Mouse (Mus musculus) neural tube, embryonic 11.5 days (tissue): ENCODE measurements at regions not wholly inside any gene's neighbourhood (a gene's known extent, or its start where the extent isn't known, plus 50 kb on each side); places are given as distances from the start of the nearest gene placed in this dataset.

Experiments used
- ATAC-seq: fragments of 200-750 bp; cut with Nextera tagmentation; 2 replicates; pipeline ENCODE4 v1.8.0; 2017; ENCODE audit warnings: moderate number of reproducible peaks, mild to moderate bottlenecking, moderate TSS enrichment, moderate library complexity; ENCODE audit not compliant: insufficient read depth, low FRiP score, low TSS enrichment
- DNase-seq: peaks from one replicate; pipeline ENCODE4 v3.0.0-alpha.2; 2015; ENCODE audit warnings: low spot score
- H3K27ac ChIP-seq: fragments of 300-500 bp; sonication (generic); 2 replicates; pipeline ENCODE4 v1.5.1; 2014; ENCODE audit warnings: low read depth, mild to moderate bottlenecking, low read length
- H3K27me3 ChIP-seq: fragments of 300-500 bp; sonication (generic); 2 replicates; pipeline ENCODE4 v1.6.1; 2014; ENCODE audit warnings: mild to moderate bottlenecking, low read length, mixed read lengths; ENCODE audit not compliant: control insufficient read depth, insufficient read depth
- H3K36me3 ChIP-seq: fragments of 300-500 bp; sonication (generic); 2 replicates; pipeline ENCODE4 v1.6.1; 2014; ENCODE audit warnings: mild to moderate bottlenecking, low read length, moderate library complexity, mixed read lengths; ENCODE audit not compliant: control insufficient read depth, insufficient read depth
- H3K4me1 ChIP-seq: fragments of 300-500 bp; sonication (generic); 2 replicates; pipeline ENCODE4 v1.6.1; 2014; ENCODE audit warnings: low read length, mixed read lengths; ENCODE audit not compliant: control insufficient read depth, insufficient read depth
- H3K4me2 ChIP-seq: fragments of 300-500 bp; sonication (generic); 2 replicates; pipeline ENCODE4 v1.6.1; 2014; ENCODE audit warnings: low read depth, mild to moderate bottlenecking, moderate library complexity
- H3K4me3 ChIP-seq: fragments of 300-500 bp; sonication (generic); 2 replicates; pipeline ENCODE4 v1.5.1; 2014; ENCODE audit warnings: low read depth, low read length
- H3K9ac ChIP-seq: fragments of 300-500 bp; sonication (generic); 2 replicates; pipeline ENCODE4 v1.6.1; 2014; ENCODE audit warnings: mild to moderate bottlenecking, low read length
- H3K9me3 ChIP-seq: fragments of 300-500 bp; sonication (generic); 2 replicates; pipeline ENCODE4 v1.6.1; 2016; ENCODE audit warnings: low read length; ENCODE audit not compliant: control insufficient read depth
- WGBS: fragments of 180-500 bp; shearing (Covaris S2); extraction: QIAGEN DNeasy Blood & Tissue Kit; methylation state at CpG from one replicate; pipeline ENCODE4 v1.1.7; 2014; 5-methylcytosine and 5-hydroxymethylcytosine counted together

DNA sequence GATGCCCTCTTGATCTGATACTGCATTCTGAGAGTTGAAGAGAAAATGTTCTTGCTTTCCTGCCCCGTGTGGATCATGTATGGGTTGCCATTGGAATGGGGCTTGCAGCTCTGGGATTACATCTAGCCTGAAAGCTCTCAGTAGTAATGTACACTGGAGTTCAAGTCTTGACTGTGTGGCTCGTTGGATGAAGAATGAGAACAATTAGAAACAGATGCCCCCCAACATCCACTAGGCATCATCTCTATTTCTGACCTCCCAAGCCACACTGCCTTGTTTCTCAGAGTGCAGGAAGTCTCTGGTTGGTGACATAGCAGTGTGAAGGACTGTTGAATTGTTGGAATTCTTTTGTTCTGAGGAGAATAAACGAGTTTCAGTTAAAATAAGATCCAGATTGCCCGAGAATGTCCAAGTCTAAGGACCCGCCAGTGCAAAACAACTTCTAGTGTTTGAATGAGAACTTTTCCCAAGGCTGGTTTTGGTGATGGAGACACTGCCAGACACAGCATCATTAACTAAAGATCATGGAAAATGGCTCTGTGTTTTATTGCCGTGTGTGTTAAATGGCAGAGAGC is 272.4 kb downstream of the 1500009L16Rik start:
- Histone ChIP-seq H3K4me1 (no peaks in the 10 kb centered on the region), H3K27me3 (no peaks in the 10 kb centered on the region), H3K27ac (no peak overlapping the region), H3K9me3 (no peaks in the 10 kb centered on the region), H3K9ac (no peak overlapping the region), H3K36me3 (no peaks in the 10 kb centered on the region), H3K4me2 (no peak overlapping the region), H3K4me3 (no peak overlapping the region)
- no peak for DNase-seq
- WGBS = 70% methylated on average over 6 of the region's 6 CpGs
- no peak for ATAC-seq

GRCm38 (mm10) chr10:83995913-83996312 is 273.2 kb downstream of the 1500009L16Rik start:
- Histone ChIP-seq H3K9ac (no peak overlapping the region), H3K27ac (no peak overlapping the region), H3K4me1 (no peaks in the 10 kb centered on the region), H3K4me3 (no peak overlapping the region), H3K9me3 (no peaks in the 10 kb centered on the region), H3K36me3 (no peaks in the 10 kb centered on the region), H3K4me2 (no peak overlapping the region), H3K27me3 (no peaks in the 10 kb centered on the region)
- DNase-seq (no peak), ATAC-seq (no peak)
- WGBS = 71% methylated on average over 4 of the region's 4 CpGs

DNA sequence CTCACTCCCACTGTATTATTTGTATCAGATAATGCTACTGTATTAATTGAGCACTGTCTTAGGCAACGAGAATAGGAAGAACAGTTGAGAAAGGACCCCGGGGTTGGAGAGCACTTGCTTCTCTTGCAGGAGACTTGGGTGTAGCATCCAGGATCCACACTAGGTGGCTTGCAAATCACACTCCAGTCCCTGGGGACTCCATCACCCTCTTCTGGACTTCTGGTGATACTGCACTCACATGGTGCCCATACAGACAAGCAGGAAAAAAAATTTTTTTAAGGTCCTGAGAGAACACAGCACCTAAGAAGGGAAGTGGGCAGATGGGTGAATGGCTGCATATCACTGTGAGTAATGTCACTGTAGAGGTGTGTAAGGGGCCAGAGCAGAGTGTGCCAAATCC is 273.8 kb downstream of the 1500009L16Rik start:
- Histone ChIP-seq H3K27ac (no peak overlapping the region), H3K27me3 (no peaks in the 10 kb centered on the region), H3K9me3 (no peaks in the 10 kb centered on the region), H3K4me2 (no peak overlapping the region), H3K36me3 (no peaks in the 10 kb centered on the region), H3K4me3 (no peak overlapping the region), H3K9ac (no peak overlapping the region), H3K4me1 (no peaks in the 10 kb centered on the region)
- DNase-seq (no peak), ATAC-seq (no peak)
- 94% methylated on average over 2 of the region's 2 CpGs for WGBS

- Histone ChIP-seq H3K36me3 (no peaks in the 10 kb centered on the region), H3K4me2 (no peak overlapping the region), H3K9me3 (no peaks in the 10 kb centered on the region), H3K4me1 (no peaks in the 10 kb centered on the region), H3K27me3 (no peaks in the 10 kb centered on the region), H3K9ac (no peak overlapping the region), H3K4me3 (no peak overlapping the region), H3K27ac (no peak overlapping the region)
- ATAC-seq (no peak), DNase-seq (no peak)
- 73% methylated on average over 7 of the region's 7 CpGs for WGBS
Measured at GRCm38 (mm10) chr10:84000436-84001208, 278.0 kb downstream of the 1500009L16Rik start.

GRCm38 (mm10) chr10:84002744-84003143 is 280.1 kb downstream of the 1500009L16Rik start:
- Histone ChIP-seq H3K4me3 (no peak overlapping the region), H3K4me1 (no peaks in the 10 kb centered on the region), H3K27me3 (no peaks in the 10 kb centered on the region), H3K9me3 (no peaks in the 10 kb centered on the region), H3K9ac (no peak overlapping the region), H3K4me2 (no peak overlapping the region), H3K36me3 (no peaks in the 10 kb centered on the region), H3K27ac (no peak overlapping the region)
- no peak for DNase-seq
- WGBS = 85% methylated on average over 2 of the region's 2 CpGs
- ATAC-seq = no peak

DNA sequence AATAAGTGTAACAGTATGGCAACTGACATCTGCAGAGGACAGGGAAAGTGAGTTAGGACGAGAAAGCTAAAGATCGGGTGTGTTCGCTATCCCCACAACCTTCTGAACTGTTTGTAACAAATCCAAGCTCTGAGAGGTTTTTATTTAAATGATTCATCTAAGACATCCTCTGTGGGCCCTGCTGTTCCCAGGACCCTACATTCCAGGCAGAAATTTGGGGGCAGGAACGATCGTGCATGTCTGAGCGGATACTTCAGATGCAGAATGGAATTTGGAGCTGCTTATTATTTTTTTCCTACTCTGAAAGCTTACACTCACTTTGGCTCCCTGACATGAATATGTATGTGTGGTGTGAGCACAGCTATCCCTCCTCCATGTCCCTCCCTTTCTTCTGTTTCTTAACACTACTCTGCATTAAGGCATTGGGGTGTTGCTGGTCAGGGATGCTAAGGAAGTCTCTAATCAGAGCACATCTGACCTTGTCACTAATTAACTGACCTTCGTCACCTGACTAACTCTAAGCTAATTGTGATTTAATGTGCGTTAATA is 281.0 kb downstream of the 1500009L16Rik start:
- WGBS = 84% methylated on average over 8 of the region's 8 CpGs
- no peaks in the 10 kb centered on the region for H3K4me1 ChIP-seq
- H3K27me3 ChIP-seq = no peaks in the 10 kb centered on the region
- H3K4me2 ChIP-seq = no peak overlapping the region
- H3K9me3 ChIP-seq = no peaks in the 10 kb centered on the region
- no peak overlapping the region for H3K4me3 ChIP-seq
- ATAC-seq (no peak), DNase-seq (no peak)
- H3K27ac ChIP-seq = no peak overlapping the region
- no peaks in the 10 kb centered on the region for H3K36me3 ChIP-seq
- no peak overlapping the region for H3K9ac ChIP-seq

DNA sequence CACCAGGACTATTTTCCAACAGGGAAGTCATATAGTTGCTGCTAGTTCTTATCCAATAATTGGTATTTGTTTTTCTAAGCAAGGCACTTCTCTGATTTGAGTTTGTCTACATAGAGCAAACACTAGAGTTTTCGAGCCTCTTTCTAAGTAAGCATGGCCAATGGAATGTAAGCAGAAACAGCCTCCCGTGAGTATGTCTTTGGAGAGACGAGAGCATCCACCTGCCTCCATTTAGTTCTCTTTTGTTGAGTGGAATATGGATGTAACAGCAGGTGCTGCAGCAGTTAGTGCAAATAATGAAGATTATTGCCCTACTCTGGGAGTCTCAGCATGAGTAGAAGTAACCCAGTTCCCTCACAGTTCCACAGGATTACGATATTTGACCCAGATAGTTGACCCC is 286.3 kb downstream of the 1500009L16Rik start:
- H3K4me2 ChIP-seq = no peak overlapping the region
- WGBS = 88% methylated on average over 4 of the region's 4 CpGs
- no peak overlapping the region for H3K9ac ChIP-seq
- H3K4me3 ChIP-seq = no peak overlapping the region
- H3K36me3 ChIP-seq = no peaks in the 10 kb centered on the region
- H3K4me1 ChIP-seq = no peaks in the 10 kb centered on the region
- DNase-seq (no peak), ATAC-seq (no peak)
- no peak overlapping the region for H3K27ac ChIP-seq
- no peaks in the 10 kb centered on the region for H3K9me3 ChIP-seq
- no peaks in the 10 kb centered on the region for H3K27me3 ChIP-seq

- Histone ChIP-seq H3K4me1 (no peaks in the 10 kb centered on the region), H3K9ac (no peak overlapping the region), H3K4me3 (no peak overlapping the region), H3K27ac (no peak overlapping the region), H3K4me2 (no peak overlapping the region), H3K27me3 (no peaks in the 10 kb centered on the region), H3K36me3 (no peaks in the 10 kb centered on the region), H3K9me3 (no peaks in the 10 kb centered on the region)
- DNase-seq (peak; percentile 69), ATAC-seq (no peak)
- 9% methylated on average over 9 of the region's 9 CpGs for WGBS
Measured at GRCm38 (mm10) chr10:84019381-84019780, 296.7 kb downstream of the 1500009L16Rik start.
